Mouse (Mus musculus): ENCODE results near the gene Nubp2. TPM values are rescaled to one million over a fixed set of nuclear protein-coding genes. Genes with fewer than 3 reads are reported as not detected.

The Nubp2 gene
- polyA plus RNA-seq, 1 experiment from 2014 or later = 22.4 TPM

DNA sequence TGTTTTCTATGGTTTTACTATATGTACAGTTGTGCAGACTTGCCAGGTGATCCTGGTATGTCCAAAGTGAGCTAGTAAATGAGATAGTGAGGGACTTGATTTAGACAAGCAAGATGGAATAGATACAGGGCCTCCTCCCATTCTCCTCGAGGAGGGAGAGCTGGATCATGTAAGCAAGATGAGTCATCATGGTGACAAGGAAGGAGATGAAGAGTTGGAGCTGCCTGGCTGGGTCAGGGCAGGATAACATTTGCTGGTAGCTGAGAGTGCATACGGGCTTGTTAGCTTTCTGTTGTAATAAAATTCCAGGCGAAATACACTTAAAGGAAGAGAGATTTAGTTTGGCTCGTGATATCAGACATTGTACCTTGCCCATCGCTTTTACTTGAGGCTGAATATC is 45.8 kb downstream of the Nubp2 start:
- WGBS (ENCODE audit: missing documents) = 52% methylated on average over 5 of the region's 5 CpGs
- Histone ChIP-seq H3K4me3 (ENCODE audit: inconsistent target) (no peak overlapping the region), H3K36me3 (ENCODE audit: inconsistent target) (no peaks in the 10 kb centered on the region)

DNA sequence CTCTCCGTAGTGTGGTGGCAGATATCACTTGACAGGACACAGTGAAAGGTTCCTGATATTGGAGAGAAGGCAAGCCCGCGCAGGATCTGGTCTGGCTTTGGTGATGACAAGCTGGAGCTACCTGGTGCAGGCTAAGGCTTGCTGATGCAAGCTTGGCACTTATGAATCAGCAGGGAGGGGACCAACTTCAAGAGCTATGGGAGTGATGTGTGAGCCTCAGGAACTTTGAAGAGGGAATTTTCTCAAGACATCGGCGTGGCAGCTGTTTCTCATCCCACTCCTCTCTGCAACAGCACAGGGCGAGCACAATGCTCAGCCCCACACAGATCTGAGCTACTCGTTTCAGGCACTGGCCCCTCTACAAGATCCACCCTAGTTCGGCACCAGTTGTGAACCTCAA is 46.3 kb downstream of the Nubp2 start, which contains the start of gene Hagh:
Hagh (plus strand) TSS at position 302 of the 400 bp plus-strand sequence.
- no peak within 1 kb of the TSS for H3K4me3 ChIP-seq (ENCODE audit: inconsistent target)
- WGBS (ENCODE audit: missing documents) = 87% methylated on average over 7 of the region's 8 CpGs
- H3K27ac ChIP-seq = no peak within 1 kb of the TSS

More for the DNA sequence above, 45.8 kb downstream of the Nubp2 start:
- Histone ChIP-seq H3K79me2 (ENCODE audit: inconsistent target) (no peaks in the 10 kb centered on the region), H3K27ac (no peak overlapping the region)

More for the DNA sequence above, 46.3 kb downstream of the Nubp2 start, which contains the start of gene Hagh:
- Histone ChIP-seq H3K79me2 (ENCODE audit: inconsistent target) (no peaks in the 10 kb centered on the region), H3K36me3 (ENCODE audit: inconsistent target) (no peaks in the 10 kb centered on the region)

Other genes starting within 250 kb of the Nubp2 start
- gene Slc9a3r2, start 236.0 kb downstream of the Nubp2 start, polyA plus RNA-seq (2018) = 0.15 TPM in 1 of 3 replicates, not detected in the others
- gene Npw, start 227.9 kb downstream of the Nubp2 start, polyA plus RNA-seq (2018) = not detected in 3 replicates
- gene Zfp598, start 216.7 kb downstream of the Nubp2 start, polyA plus RNA-seq (2018) = 8.0 to 14.3 TPM (median 12.2 TPM) in 3 replicates
- gene Syngr3, start 196.4 kb downstream of the Nubp2 start, polyA plus RNA-seq (2018) = 0.14 to 0.76 TPM (median 0.19 TPM) in 3 replicates
- 16.2 to 28.0 TPM (median 20.3 TPM) in 3 replicates for gene Gfer, start 190.2 kb downstream of the Nubp2 start, polyA plus RNA-seq (2018)
- gene Noxo1, start 190.1 kb downstream of the Nubp2 start, polyA plus RNA-seq (2018) = 0.50 to 3.8 TPM (median 0.72 TPM) in 3 replicates
- gene Tbl3, start 178.7 kb downstream of the Nubp2 start, polyA plus RNA-seq (2018) = 10.6 to 22.6 TPM (median 18.7 TPM) in 3 replicates
- gene Rnf151, start 168.3 kb downstream of the Nubp2 start, polyA plus RNA-seq (2018) = not detected in 3 replicates
- 612 to 1,759 TPM (median 1,226 TPM) in 3 replicates for gene Rps2, start 168.2 kb downstream of the Nubp2 start, polyA plus RNA-seq (2018)
- gene Ndufb10, start 161.9 kb downstream of the Nubp2 start, polyA plus RNA-seq (2018) = 128 to 178 TPM (median 156 TPM) in 3 replicates
- not detected in 3 replicates for gene Rpl3l, start 158.5 kb downstream of the Nubp2 start, polyA plus RNA-seq (2018)
- 145 to 266 TPM (median 156 TPM) in 3 replicates for gene Msrb1, start 149.7 kb downstream of the Nubp2 start, polyA plus RNA-seq (2018)
- gene Hs3st6, start 133.4 kb downstream of the Nubp2 start, polyA plus RNA-seq (2018) = not detected in 3 replicates
- gene Meiob, start 82.1 kb downstream of the Nubp2 start, polyA plus RNA-seq (2018) = not detected in 3 replicates
- 27.7 to 43.0 TPM (median 28.4 TPM) in 3 replicates for gene Hagh, start 46.2 kb downstream of the Nubp2 start, polyA plus RNA-seq (2018)
- gene Fahd1, start 36.0 kb downstream of the Nubp2 start, polyA plus RNA-seq (2018) = 6.7 to 11.2 TPM (median 10.4 TPM) in 3 replicates
- gene Igfals, start 20.4 kb downstream of the Nubp2 start, polyA plus RNA-seq (2018) = not detected in 3 replicates
- gene Spsb3, start 294 bp upstream of the Nubp2 start, polyA plus RNA-seq (2018) = 17.0 to 23.2 TPM (median 18.9 TPM) in 3 replicates
- 4.6 to 7.3 TPM (median 7.2 TPM) in 3 replicates for gene Eme2, start 8.7 kb upstream of the Nubp2 start, polyA plus RNA-seq (2018)
- 22.2 to 58.4 TPM (median 43.9 TPM) in 3 replicates for gene Mrps34, start 8.8 kb upstream of the Nubp2 start, polyA plus RNA-seq (2018)
- 8.8 to 36.2 TPM (median 19.0 TPM) in 3 replicates for gene Nme3, start 10.2 kb upstream of the Nubp2 start, polyA plus RNA-seq (2018)
- gene Mapk8ip3, start 50.6 kb upstream of the Nubp2 start, polyA plus RNA-seq (2018) = 14.8 to 33.6 TPM (median 23.5 TPM) in 3 replicates
- 22.2 to 58.8 TPM (median 31.5 TPM) in 3 replicates for gene Jpt2, start 74.3 kb upstream of the Nubp2 start, polyA plus RNA-seq (2018)
- gene Cramp1l, start 129.4 kb upstream of the Nubp2 start, polyA plus RNA-seq (2018) = 6.7 to 8.9 TPM (median 7.8 TPM) in 3 replicates
- gene Ift140, start 129.7 kb upstream of the Nubp2 start, polyA plus RNA-seq (2018) = 5.9 to 8.6 TPM (median 6.8 TPM) in 3 replicates
- not detected in 3 replicates for gene Tmem204, start 197.2 kb upstream of the Nubp2 start, polyA plus RNA-seq (2018)
- gene Telo2, start 229.6 kb upstream of the Nubp2 start, polyA plus RNA-seq (2018) = 3.5 to 12.8 TPM (median 7.7 TPM) in 3 replicates
- gene Ptx4, start 234.4 kb upstream of the Nubp2 start, polyA plus RNA-seq (2018) = not detected in 3 replicates
- 98.1 to 170 TPM (median 98.2 TPM) in 3 replicates for gene Clcn7, start 247.0 kb upstream of the Nubp2 start, polyA plus RNA-seq (2018)

Measured in macrophage (primary cell).